Mouse (Mus musculus): Measurements from ENCODE around the gene Epha8.

The Epha8 gene

GRCm38 (mm10) chr4:136904767-136905539 lies 51.7 kb downstream of the Epha8 start:
- DNase-seq = no peak

GRCm38 (mm10) chr4:136899154-136899553 lies 57.5 kb downstream of the Epha8 start:
- DNase-seq = no peak

- no peak for DNase-seq
These were observed 58.0 kb downstream of the Epha8 start, which contains the start of gene C1qa for GRCm38 (mm10) chr4:136898637-136899036. C1qa (minus strand) TSS chr4:136898803.

- DNase-seq = no peak
These were observed 58.5 kb downstream of the Epha8 start for GRCm38 (mm10) chr4:136898084-136898598.

GRCm38 (mm10) chr4:136896461-136896860 lies 60.2 kb downstream of the Epha8 start:
- no peak for DNase-seq

GRCm38 (mm10) chr4:136895861-136896260 lies 60.8 kb downstream of the Epha8 start:
- DNase-seq = no peak

GRCm38 (mm10) chr4:136894821-136895220 lies 61.8 kb downstream of the Epha8 start:
- DNase-seq = no peak

GRCm38 (mm10) chr4:136893691-136894543 lies 62.7 kb downstream of the Epha8 start:
- DNase-seq = no peak

GRCm38 (mm10) chr4:136892811-136893210 lies 63.8 kb downstream of the Epha8 start, which contains the start of gene C1qc:
C1qc (minus strand) TSS chr4:136893065.
- no peak for DNase-seq

GRCm38 (mm10) chr4:136892371-136892770 lies 64.2 kb downstream of the Epha8 start:
- DNase-seq = no peak

GRCm38 (mm10) chr4:136891115-136891514 lies 65.5 kb downstream of the Epha8 start:
- no peak for DNase-seq

GRCm38 (mm10) chr4:136889981-136890380 lies 66.6 kb downstream of the Epha8 start:
- DNase-seq = no peak

- DNase-seq = no peak
These were observed 68.9 kb downstream of the Epha8 start for GRCm38 (mm10) chr4:136887714-136888113.

- DNase-seq = no peak
These were observed 70.5 kb downstream of the Epha8 start, which contains the start of gene C1qb for GRCm38 (mm10) chr4:136886101-136886500. C1qb (minus strand) TSS chr4:136886187.
